8 mouse cellular contexts compared by ENCODE assay signal in the genomic region with DNA sequence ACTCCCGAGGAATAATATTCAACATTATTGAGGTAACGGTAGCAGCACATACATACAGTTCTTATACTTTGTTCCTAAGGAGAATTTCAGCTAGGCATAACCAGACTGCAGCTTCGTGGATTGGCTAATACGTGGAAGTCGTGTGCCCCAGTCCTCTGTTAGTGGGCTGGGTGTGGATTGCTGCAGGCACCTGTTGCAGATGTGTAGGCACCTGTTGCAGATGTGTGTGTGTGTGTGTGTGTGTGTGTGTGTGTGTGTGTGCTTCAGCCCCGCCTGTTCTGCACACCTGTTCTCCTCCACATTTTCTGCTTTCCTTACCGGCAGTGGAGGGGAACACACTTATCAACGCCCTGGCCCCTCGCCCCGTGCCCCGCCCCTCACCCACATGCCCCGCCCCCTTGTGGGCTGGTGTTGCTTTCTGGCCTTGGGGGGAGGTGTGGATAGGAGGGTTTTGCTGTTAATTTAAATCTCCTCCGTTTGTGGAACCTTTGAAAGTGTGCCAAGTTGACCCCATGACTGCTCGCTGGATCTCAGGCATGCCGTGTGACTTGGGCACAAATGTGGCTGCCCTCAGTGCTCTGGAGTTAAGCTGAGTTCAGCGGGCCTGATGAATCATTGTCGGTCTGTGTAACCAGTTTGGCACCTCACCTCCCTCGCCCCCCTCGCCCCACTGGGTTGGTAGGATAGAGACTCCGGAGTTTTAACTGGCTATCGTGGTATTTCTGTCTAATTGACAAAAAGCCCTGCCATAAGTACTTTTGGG. TPM values are rescaled to one million over a fixed set of nuclear protein-coding genes. Genes with fewer than 3 reads are reported as not detected.
DNase-seq lines count a peak whose midpoint lies in the region; ATAC-seq lines count a peak whose summit lies in the region.

No protein-coding gene starts in this region.

- 18% methylated on average over 21 of the region's 21 CpGs for WGBS in forebrain, embryonic 16.5 days
- 20% methylated on average over 21 of the region's 21 CpGs for WGBS in midbrain, embryonic 13.5 days

- H3K4me1 ChIP-seq in forebrain, embryonic 16.5 days (replicated peaks; ENCODE audit: control insufficient read depth, insufficient read depth, low read length): peaks cover 11% of the 10 kb centered on the region
- H3K4me1 ChIP-seq in midbrain, embryonic 13.5 days (replicated peaks): peaks cover 37% of the 10 kb centered on the region

- no peak overlapping the region for H3K4me3 ChIP-seq in forebrain, embryonic 16.5 days (replicated peaks; ENCODE audit: low read length)
- H3K4me3 ChIP-seq in midbrain, embryonic 13.5 days (replicated peaks): no peak overlapping the region

- H3K36me3 ChIP-seq in forebrain, embryonic 16.5 days (ENCODE audit: control insufficient read depth, insufficient read depth): no peaks in the 10 kb centered on the region
- H3K36me3 ChIP-seq in midbrain, embryonic 13.5 days: no peaks in the 10 kb centered on the region

- intact Hi-C loops in heart, postnatal 14 days (cut with DNase I): loop anchor here (5.0 kb wide), 3 partner anchors 80 to 225 kb away; no protein-coding TSS in a partner anchor

- peak overlapping the region; percentile 9; the same call in 1 of the 2 replicates for H3K4me2 ChIP-seq in forebrain, embryonic 16.5 days (ENCODE audit: low read length)
- peak overlapping the region; percentile 7; the same call in 1 of the 2 replicates for H3K4me2 ChIP-seq in midbrain, embryonic 13.5 days (replicated peaks)

- no peak overlapping the region for H3K27ac ChIP-seq in forebrain, embryonic 16.5 days (ENCODE audit: low read length)
- H3K27ac ChIP-seq in midbrain, embryonic 13.5 days: no peak overlapping the region

- H3K9ac ChIP-seq in forebrain, embryonic 16.5 days (replicated peaks; ENCODE audit: low read depth, low read length): no peak overlapping the region
- no peak overlapping the region for H3K9ac ChIP-seq in midbrain, embryonic 13.5 days (replicated peaks)

- DNase-seq in heart, adult 11 months: peak; percentile 94
- DNase-seq in heart, postnatal 14 days: no peak
- DNase-seq in ES-CJ7 (ENCODE audit: low read depth, low spot score): peak; percentile 49
- DNase-seq in kidney, postnatal 14 days: peak; percentile 90
- DNase-seq in layer of hippocampus, postnatal 10 days (ENCODE audit: low spot score in 2 of 2): no peak

- peaks cover 5% of the 10 kb centered on the region; the same call in 1 of the 2 replicates for H3K27me3 ChIP-seq in forebrain, embryonic 16.5 days (replicated peaks; ENCODE audit: control insufficient read depth, insufficient read depth, low read length)
- peaks cover 73% of the 10 kb centered on the region for H3K27me3 ChIP-seq in midbrain, embryonic 13.5 days

- no peaks in the 10 kb centered on the region; the same call in 1 of the 2 replicates for H3K9me3 ChIP-seq in forebrain, embryonic 16.5 days (ENCODE audit: control insufficient read depth, low read length)
- H3K9me3 ChIP-seq in midbrain, embryonic 13.5 days: no peaks in the 10 kb centered on the region

- no peak for ATAC-seq in forebrain, embryonic 16.5 days
- peak; percentile 31; the same call in 1 of the 2 replicates for ATAC-seq in midbrain, embryonic 13.5 days
- ATAC-seq in erythroblast, adult 5-6 weeks (replicated peaks; ENCODE audit: low FRiP score, poor library complexity, severe bottlenecking): no peak

RNA-seq across cellular contexts. Expression of a gene that starts 4.9 kb away (rescaled TPM):
- total RNA-seq in heart, postnatal 14 days (2021): 10 to 100 TPM; 12.1 to 14.4 TPM
- polyA plus RNA-seq in forebrain, embryonic 16.5 days (2015; fragmentation: Nextera tagmentation; extraction: Ambion mirVana): 15.0 and 24.1 TPM in 2 replicates
- polyA plus RNA-seq in midbrain, embryonic 13.5 days (2015; fragmentation: Nextera tagmentation; extraction: Ambion mirVana): 10.1 and 11.9 TPM in 2 replicates
- total RNA-seq in layer of hippocampus, postnatal 10 days (2021): 10 to 100 TPM; 39.5 to 46.2 TPM
- 1.3 and 7.9 TPM in 2 replicates for total RNA-seq in erythroblast, adult 5-6 weeks (2015; ENCODE audit: low replicate concordance)
- 3.1 and 4.8 TPM in 2 replicates for total RNA-seq in erythroblast, adult 5-6 weeks (2017; ENCODE audit: low replicate concordance)

Comparison
In these comparisons a context has a peak if more than half of its experiments do, and no peak if none do; other contexts are left out.
1. DNase-seq: peak in heart, adult 11 months (single experiment), ES-CJ7 (single experiment) and kidney, postnatal 14 days (single experiment); none in heart, postnatal 14 days (0 of 2) and layer of hippocampus, postnatal 10 days (0 of 2).